Mouse (Mus musculus): Measurements from ENCODE around the gene Igsf9.

DNA sequence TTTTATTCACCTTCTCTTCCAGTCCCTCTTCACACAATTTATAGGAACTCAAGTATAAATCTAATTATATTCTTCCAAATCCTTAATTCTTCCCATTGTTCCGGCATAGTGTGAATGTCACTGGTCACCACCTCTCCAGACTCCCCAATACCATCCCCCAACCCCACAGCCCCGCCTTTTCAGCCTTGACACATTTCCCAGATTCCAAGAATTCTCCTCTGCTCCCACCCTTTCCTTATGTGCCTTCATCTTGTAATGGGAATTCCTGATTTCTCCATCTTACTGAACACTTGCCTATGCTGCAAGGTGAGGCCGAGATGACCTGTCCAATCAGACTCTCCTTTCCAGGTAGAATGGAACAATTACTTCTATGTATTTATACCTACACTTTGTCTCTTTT lies 23.5 kb upstream of the Igsf9 start:
- no peak for TF ChIP-seq CTCF (conservative IDR thresholded peaks at IDR 0.05; ENCODE audit: low read length)
- TF ChIP-seq NANOG (IDR thresholded peaks at IDR 0.05; ENCODE audit: borderline replicate concordance, low read length), result no peak
